Mouse (Mus musculus): ENCODE measurements around the gene Hemk1. TPM values are rescaled to one million over a fixed set of nuclear protein-coding genes. Genes with fewer than 3 reads are reported as not detected.

The Hemk1 gene
- total and polyA plus RNA-seq, 3 experiments: 11.9 to 20.5 (median 12.1) TPM

GRCm38 (mm10) chr9:107297658-107298057 is 40.5 kb downstream of the Hemk1 start (continued):
- TF ChIP-seq MEF2A (IDR thresholded peaks at IDR 0.05; ENCODE audit: borderline replicate concordance, low read depth, low read length): no peak

GRCm38 (mm10) chr9:107297059-107297458 is 41.1 kb downstream of the Hemk1 start:
- H3K36me3 ChIP-seq (replicated peaks in 1 of 2; ENCODE audit: control insufficient read depth in 1 of 2, insufficient read depth in 1 of 2, low read length in 1 of 2): peaks cover 14 to 23% of the 10 kb centered on the region in 2 experiments
- in situ Hi-C loops (cut with MboI; ENCODE audit: low pct_ligation_motif_present, low pct_unique_long_range_greater_than_20kb, low sequenced_read_pairs): loop anchor here (5.0 to 25.0 kb wide), 3 partner anchors 40 to 635 kb away; partner anchors contain the start of genes Grm2 and Hemk1
- no peak for TF ChIP-seq TCF12 (IDR thresholded peaks at IDR 0.05; ENCODE audit: low read depth, low read length)
- TF ChIP-seq PAX5 (IDR thresholded peaks at IDR 0.05; ENCODE audit: low read length): no peak
- no peak for TF ChIP-seq MEF2A (IDR thresholded peaks at IDR 0.05; ENCODE audit: borderline replicate concordance, low read depth, low read length)
- TF ChIP-seq USF1 (IDR thresholded peaks at IDR 0.05; ENCODE audit: low read depth, low read length): no peak
- no peak for TF ChIP-seq ZMIZ1 (IDR thresholded peaks at IDR 0.05; ENCODE audit: low read depth, low read length)
- TF ChIP-seq MAFK (IDR thresholded peaks at IDR 0.05; ENCODE audit: insufficient replicate concordance, low read length): no peak
- TF ChIP-seq CHD2 (IDR thresholded peaks at IDR 0.05; ENCODE audit: low read length): no peak
- TF ChIP-seq CHD1 (IDR thresholded peaks at IDR 0.05; ENCODE audit: low read depth, low read length): no peak
- no peak for TF ChIP-seq GABPA (IDR thresholded peaks at IDR 0.05; ENCODE audit: insufficient replicate concordance, low read depth, low read length)
- TF ChIP-seq TBP (conservative IDR thresholded peaks at IDR 0.05; ENCODE audit: low read depth, low read length): no peak
- TF ChIP-seq E2F4 (IDR thresholded peaks at IDR 0.05; ENCODE audit: insufficient replicate concordance, low read depth, low read length): no peak
- no peak for TF ChIP-seq SIN3A (IDR thresholded peaks at IDR 0.05; ENCODE audit: low read length)
- no peak for TF ChIP-seq ETS1 (conservative IDR thresholded peaks at IDR 0.05; ENCODE audit: low read depth, low read length)
- TF ChIP-seq UBTF (IDR thresholded peaks at IDR 0.05; ENCODE audit: low read depth, low read length): no peak
- no peak for TF ChIP-seq JUN (IDR thresholded peaks at IDR 0.05; ENCODE audit: insufficient read depth, low read depth, low read length)
- no peak for TF ChIP-seq BHLHE40 (IDR thresholded peaks at IDR 0.05; ENCODE audit: low read depth, low read length)
- TF ChIP-seq POLR2AphosphoS2 (IDR thresholded peaks at IDR 0.05; ENCODE audit: low read depth, low read length): no peak
- TF ChIP-seq MXI1 (IDR thresholded peaks at IDR 0.05; ENCODE audit: low read depth, low read length): no peak
- no peak for TF ChIP-seq CTCF (conservative IDR thresholded peaks at IDR 0.05 in 1 of 2, IDR thresholded peaks at IDR 0.05 in 1 of 2; ENCODE audit: low read depth in 2 of 2, low read length in 2 of 2)
- no peak for TF ChIP-seq SMC3 (IDR thresholded peaks at IDR 0.05; ENCODE audit: low read depth, low read length)
- DNase-seq (ENCODE audit: extremely low read depth): no peak
- dilution Hi-C loops (cut with MboI; ENCODE audit: extremely low pct_ligation_motif_present, extremely low pct_unique_long_range_greater_than_20kb, low sequenced_read_pairs): no loop called here
- H3K4me2 ChIP-seq (ENCODE audit: insufficient read depth, low read depth, poor library complexity, severe bottlenecking): peak overlapping the region; percentile 94
- peaks cover 24% of the 10 kb centered on the region in 2 experiments for H3K4me1 ChIP-seq (ENCODE audit: control insufficient read depth in 1 of 2, insufficient read depth in 2 of 2)
- peaks cover 6% of the 10 kb centered on the region for H3K27me3 ChIP-seq (replicated peaks)
- H3K9ac ChIP-seq (ENCODE audit: insufficient read depth, low read depth): peak overlapping the region; percentile 94
- peak overlapping the region; percentile 63 to 93 (median 73) for H3K4me3 ChIP-seq (replicated peaks in 1 of 3; ENCODE audit: low read depth in 2 of 3, low read length in 2 of 3, poor library complexity in 1 of 3)
- no peaks in the 10 kb centered on the region for H3K9me3 ChIP-seq (replicated peaks; ENCODE audit: low read length)
- no peak overlapping the region; the same call in 1 of the 2 replicates for H3K27ac ChIP-seq (ENCODE audit: insufficient read depth, low read depth)
- H3K79me2 ChIP-seq (replicated peaks; ENCODE audit: control insufficient read depth, extremely low read depth, insufficient read depth, poor library complexity, severe bottlenecking): peaks cover 5% of the 10 kb centered on the region
